Mouse (Mus musculus): ENCODE data around the gene Zzz3. TPM values are rescaled to one million over a fixed set of nuclear protein-coding genes. Genes with fewer than 3 reads are reported as not detected.

Zzz3 gene
- total and polyA plus RNA-seq, 2 experiments from 2014 or later = 18.1 to 22.4 TPM

- H3K9me3 ChIP-seq (replicated peaks; ENCODE audit: control insufficient read depth, low read length) = no peaks in the 10 kb centered on the region
- no peaks in the 10 kb centered on the region for H3K27me3 ChIP-seq (ENCODE audit: control insufficient read depth, insufficient read depth, low read length)
- no peak overlapping the region for H3K4me3 ChIP-seq (ENCODE audit: low read depth, low read length)
- no peak overlapping the region for H3K9ac ChIP-seq (replicated peaks; ENCODE audit: low read depth, low read length)
- peaks cover 22% of the 10 kb centered on the region for H3K36me3 ChIP-seq (replicated peaks; ENCODE audit: control insufficient read depth, insufficient read depth, low read length)
- no peak for TF ChIP-seq EP300 (IDR thresholded peaks at IDR 0.05; ENCODE audit: low read depth)
- TF ChIP-seq CTCF (IDR thresholded peaks at IDR 0.05; ENCODE audit: low read depth) = no peak
- H3K4me2 ChIP-seq (ENCODE audit: low read depth, low read length) = no peak overlapping the region
- ATAC-seq (ENCODE audit: insufficient read depth, low read depth) (no peak), DNase-seq (ENCODE audit: low spot score) (no peak)
- 59% methylated on average over 5 of the region's 5 CpGs for WGBS
- H3K4me1 ChIP-seq (ENCODE audit: control insufficient read depth, insufficient read depth) = no peaks in the 10 kb centered on the region
- no peak overlapping the region for H3K27ac ChIP-seq (ENCODE audit: low read depth)
Measured at GRCm38 (mm10) chr3:152355361-152355760, 39.9 kb upstream of the Zzz3 start.

DNA sequence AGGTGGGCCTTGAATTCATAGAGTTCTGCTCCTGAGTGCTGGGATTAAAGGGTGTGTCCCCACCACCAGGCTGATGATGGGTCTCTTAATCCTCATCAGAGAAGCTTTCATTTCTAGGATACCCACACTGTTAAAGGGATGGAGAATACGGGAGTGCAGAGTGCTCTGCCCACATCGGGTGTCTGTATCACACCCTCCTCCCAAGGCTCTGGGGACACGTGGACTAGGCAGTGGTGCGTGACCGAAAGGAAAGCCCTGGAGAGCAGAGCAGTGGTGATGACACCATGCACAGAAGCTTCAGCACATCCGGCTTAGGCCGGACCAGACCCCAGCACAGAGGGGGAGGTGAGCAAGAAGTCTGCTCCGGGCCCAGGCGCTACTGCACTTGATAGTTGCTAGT, 38.5 kb upstream of the Zzz3 start:
- Histone ChIP-seq H3K9ac (replicated peaks; ENCODE audit: low read depth, low read length) (no peak overlapping the region), H3K36me3 (replicated peaks; ENCODE audit: control insufficient read depth, insufficient read depth, low read length) (peaks cover 36% of the 10 kb centered on the region), H3K27ac (ENCODE audit: low read depth) (no peak overlapping the region), H3K27me3 (ENCODE audit: control insufficient read depth, insufficient read depth, low read length) (no peaks in the 10 kb centered on the region), H3K4me1 (ENCODE audit: control insufficient read depth, insufficient read depth) (no peaks in the 10 kb centered on the region), H3K4me2 (ENCODE audit: low read depth, low read length) (no peak overlapping the region), H3K9me3 (replicated peaks; ENCODE audit: control insufficient read depth, low read length) (no peaks in the 10 kb centered on the region), H3K4me3 (ENCODE audit: low read depth, low read length) (no peak overlapping the region)
- ATAC-seq (ENCODE audit: insufficient read depth, low read depth) = no peak
- TF ChIP-seq EP300 (IDR thresholded peaks at IDR 0.05; ENCODE audit: low read depth) = no peak
- no peak for TF ChIP-seq CTCF (IDR thresholded peaks at IDR 0.05; ENCODE audit: low read depth)
- WGBS = 83% methylated on average over 9 of the region's 9 CpGs
- no peak for DNase-seq (ENCODE audit: low spot score)

DNA sequence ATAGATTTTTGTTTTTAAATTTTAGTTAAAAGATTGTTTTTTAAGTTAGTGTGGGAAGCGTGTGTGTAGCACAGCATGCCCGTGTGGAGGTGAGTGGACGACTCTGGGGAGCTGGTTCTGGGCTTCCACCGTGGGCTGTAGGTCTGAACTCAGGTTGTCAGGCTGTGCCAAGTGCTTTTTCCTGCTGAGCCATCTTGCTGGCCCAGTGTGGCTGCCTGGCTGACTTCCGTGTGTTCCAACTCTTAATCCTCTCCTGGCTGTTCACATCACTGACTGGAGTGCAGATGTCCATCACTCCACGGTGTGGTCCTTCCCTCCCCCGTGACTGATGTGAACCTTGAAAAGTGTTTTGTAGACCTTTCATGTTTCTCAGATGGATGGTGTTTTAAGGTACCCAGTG, 36.1 kb upstream of the Zzz3 start:
- H3K9ac ChIP-seq (replicated peaks; ENCODE audit: low read depth, low read length) = no peak overlapping the region
- H3K4me3 ChIP-seq (ENCODE audit: low read depth, low read length) = no peak overlapping the region
- peaks cover 60% of the 10 kb centered on the region for H3K36me3 ChIP-seq (replicated peaks; ENCODE audit: control insufficient read depth, insufficient read depth, low read length)
- no peak overlapping the region for H3K27ac ChIP-seq (ENCODE audit: low read depth)
- DNase-seq (ENCODE audit: low spot score) = no peak
- WGBS = 90% methylated on average over 7 of the region's 7 CpGs
- H3K4me1 ChIP-seq (ENCODE audit: control insufficient read depth, insufficient read depth) = no peaks in the 10 kb centered on the region
- ATAC-seq (ENCODE audit: insufficient read depth, low read depth) = no peak
- no peak overlapping the region for H3K4me2 ChIP-seq (ENCODE audit: low read depth, low read length)
- H3K9me3 ChIP-seq (replicated peaks; ENCODE audit: control insufficient read depth, low read length) = no peaks in the 10 kb centered on the region
- no peaks in the 10 kb centered on the region for H3K27me3 ChIP-seq (ENCODE audit: control insufficient read depth, insufficient read depth, low read length)
- TF ChIP-seq EP300 (IDR thresholded peaks at IDR 0.05; ENCODE audit: low read depth) (no peak), CTCF (IDR thresholded peaks at IDR 0.05; ENCODE audit: low read depth) (no peak)

GRCm38 (mm10) chr3:152364181-152364580, 31.1 kb upstream of the Zzz3 start:
- no peak overlapping the region for H3K9ac ChIP-seq (replicated peaks; ENCODE audit: low read depth, low read length)
- no peaks in the 10 kb centered on the region for H3K4me1 ChIP-seq (ENCODE audit: control insufficient read depth, insufficient read depth)
- no peak overlapping the region for H3K4me3 ChIP-seq (ENCODE audit: low read depth, low read length)
- DNase-seq (ENCODE audit: low spot score) (no peak), ATAC-seq (ENCODE audit: insufficient read depth, low read depth) (no peak)
- H3K27me3 ChIP-seq (ENCODE audit: control insufficient read depth, insufficient read depth, low read length) = no peaks in the 10 kb centered on the region
- WGBS = 86% methylated on average over 2 of the region's 2 CpGs
- H3K4me2 ChIP-seq (ENCODE audit: low read depth, low read length) = no peak overlapping the region
- H3K9me3 ChIP-seq (replicated peaks; ENCODE audit: control insufficient read depth, low read length) = no peaks in the 10 kb centered on the region
- TF ChIP-seq CTCF (IDR thresholded peaks at IDR 0.05; ENCODE audit: low read depth) = no peak
- no peak for TF ChIP-seq EP300 (IDR thresholded peaks at IDR 0.05; ENCODE audit: low read depth)
- H3K27ac ChIP-seq (ENCODE audit: low read depth) = no peak overlapping the region
- H3K36me3 ChIP-seq (replicated peaks; ENCODE audit: control insufficient read depth, insufficient read depth, low read length) = peaks cover 94% of the 10 kb centered on the region

DNA sequence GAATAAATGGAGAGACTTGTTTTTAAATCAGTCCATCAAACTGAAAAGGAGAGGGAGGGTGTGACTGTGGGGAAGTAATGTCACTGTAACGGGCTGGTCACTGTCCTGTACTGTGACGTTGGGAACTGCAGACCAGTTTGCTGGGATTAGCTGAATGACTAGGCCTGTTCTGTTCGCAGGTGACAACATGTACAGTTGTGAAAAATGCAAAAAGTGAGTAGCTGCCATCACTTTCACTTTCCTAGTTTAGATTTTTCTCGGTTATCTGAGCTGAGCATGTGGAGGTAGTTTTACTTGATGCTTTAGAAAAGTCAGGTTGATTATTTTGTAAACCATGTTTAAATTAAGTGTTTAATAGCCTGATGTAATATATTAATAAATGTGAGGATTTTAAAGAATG, 19.2 kb upstream of the Zzz3 start:
- Histone ChIP-seq H3K27ac (ENCODE audit: low read depth) (no peak overlapping the region), H3K27me3 (ENCODE audit: control insufficient read depth, insufficient read depth, low read length) (no peaks in the 10 kb centered on the region), H3K4me3 (ENCODE audit: low read depth, low read length) (no peak overlapping the region), H3K9ac (replicated peaks; ENCODE audit: low read depth, low read length) (no peak overlapping the region), H3K9me3 (replicated peaks; ENCODE audit: control insufficient read depth, low read length) (no peaks in the 10 kb centered on the region), H3K36me3 (replicated peaks; ENCODE audit: control insufficient read depth, insufficient read depth, low read length) (peaks cover 87% of the 10 kb centered on the region), H3K4me1 (ENCODE audit: control insufficient read depth, insufficient read depth) (no peaks in the 10 kb centered on the region), H3K4me2 (ENCODE audit: low read depth, low read length) (no peak overlapping the region)
- TF ChIP-seq CTCF (IDR thresholded peaks at IDR 0.05; ENCODE audit: low read depth) = no peak
- TF ChIP-seq EP300 (IDR thresholded peaks at IDR 0.05; ENCODE audit: low read depth) = no peak
- DNase-seq (ENCODE audit: low spot score) (no peak), ATAC-seq (ENCODE audit: insufficient read depth, low read depth) (no peak)
- 78% methylated on average over 4 of the region's 4 CpGs for WGBS

GRCm38 (mm10) chr3:152384106-152384505, 11.2 kb upstream of the Zzz3 start:
- H3K4me1 ChIP-seq (ENCODE audit: control insufficient read depth, insufficient read depth) = no peaks in the 10 kb centered on the region
- H3K27ac ChIP-seq (ENCODE audit: low read depth) = no peak overlapping the region
- DNase-seq (ENCODE audit: low spot score) = no peak
- H3K4me2 ChIP-seq (ENCODE audit: low read depth, low read length) = no peak overlapping the region
- H3K9ac ChIP-seq (replicated peaks; ENCODE audit: low read depth, low read length) = no peak overlapping the region
- H3K36me3 ChIP-seq (replicated peaks; ENCODE audit: control insufficient read depth, insufficient read depth, low read length) = peaks cover 70% of the 10 kb centered on the region
- ATAC-seq (ENCODE audit: insufficient read depth, low read depth) = no peak
- TF ChIP-seq EP300 (IDR thresholded peaks at IDR 0.05; ENCODE audit: low read depth) (no peak), CTCF (IDR thresholded peaks at IDR 0.05; ENCODE audit: low read depth) (no peak)
- no peak overlapping the region for H3K4me3 ChIP-seq (ENCODE audit: low read depth, low read length)
- no peaks in the 10 kb centered on the region for H3K27me3 ChIP-seq (ENCODE audit: control insufficient read depth, insufficient read depth, low read length)
- 75% methylated on average over 11 of the region's 11 CpGs for WGBS
- H3K9me3 ChIP-seq (replicated peaks; ENCODE audit: control insufficient read depth, low read length) = no peaks in the 10 kb centered on the region

Data from heart, postnatal 0 days (tissue).